In genomic region chr1:61961533-61961932, GRCm38 (mm10) we compare ENCODE assay signal across 16 mouse cellular contexts.
"Had no signal": no experiment of that assay in that cellular context is flagged by ENCODE, and none has a peak within 500 bp of the region (broad histone marks: within the 10 kb centered on the region; RNA-seq: fewer than 3 reads in every experiment).

No protein-coding gene starts in this region.

- H3K27me3 ChIP-seq: liver, embryonic 13.5 days; neural tube, embryonic 12.5 days; neural tube, embryonic 15.5 days had no signal

- DNase-seq: kidney, postnatal 14 days; kidney, postnatal 4 days; liver, embryonic 13.5 days; lung, adult 2 months; lung, postnatal 14 days; lung, postnatal 4 days; midbrain, embryonic 14.5 days; right cerebral cortex, adult 18-20 months; right cerebral cortex, postnatal 14 days; right cerebral cortex, postnatal 4 days; thymus, adult 2 months; thymus, postnatal 14 days; thymus, postnatal 4 days had no signal

- H3K27ac ChIP-seq: liver, embryonic 13.5 days; neural tube, embryonic 12.5 days; neural tube, embryonic 15.5 days; stomach, postnatal 0 days had no signal

- H3K4me1 ChIP-seq: liver, embryonic 13.5 days; neural tube, embryonic 15.5 days had no signal

- H3K4me3 ChIP-seq: liver, embryonic 13.5 days; neural tube, embryonic 12.5 days; neural tube, embryonic 15.5 days had no signal
